Comparison of ENCODE assay signal across 7 mouse cellular contexts in genomic region chr1:168502266-168502665, GRCm38 (mm10).
DNase-seq lines count a peak whose midpoint lies in the region; ATAC-seq lines count a peak whose summit lies in the region.

No protein-coding gene starts in this region.

- H3K36me3 ChIP-seq in heart, embryonic 15.5 days: no peaks in the 10 kb centered on the region
- H3K36me3 ChIP-seq in liver, embryonic 16.5 days (ENCODE audit: control insufficient read depth, insufficient read depth): no peaks in the 10 kb centered on the region
- H3K36me3 ChIP-seq in midbrain, embryonic 16.5 days (ENCODE audit: control insufficient read depth, insufficient read depth, low read length): no peaks in the 10 kb centered on the region
- H3K36me3 ChIP-seq in hindbrain, embryonic 14.5 days (replicated peaks; ENCODE audit: control insufficient read depth, insufficient read depth): no peaks in the 10 kb centered on the region

- H3K4me1 ChIP-seq in heart, embryonic 15.5 days (replicated peaks): peaks cover 16% of the 10 kb centered on the region
- no peaks in the 10 kb centered on the region for H3K4me1 ChIP-seq in liver, embryonic 16.5 days (ENCODE audit: control insufficient read depth, low read depth, low read length)
- H3K4me1 ChIP-seq in midbrain, embryonic 16.5 days (ENCODE audit: control insufficient read depth, insufficient read depth, low read length): peaks cover 3% of the 10 kb centered on the region; the same call in 1 of the 2 replicates
- H3K4me1 ChIP-seq in hindbrain, embryonic 14.5 days (replicated peaks; ENCODE audit: control insufficient read depth, insufficient read depth, low read length): no peaks in the 10 kb centered on the region; the same call in 1 of the 2 replicates

- peak; percentile 86 for DNase-seq in 3T3-L1 (ENCODE audit: low read depth, low spot score)
- DNase-seq in adrenal gland, adult (ENCODE audit: inconsistent age in 2 of 2, low spot score in 1 of 2): peak; percentile 73 to 92
- DNase-seq in T-cell, adult 2 months (ENCODE audit: low spot score): no peak
- no peak for DNase-seq in hindbrain, embryonic 14.5 days (ENCODE audit: low spot score)

- no peak overlapping the region for H3K4me3 ChIP-seq in heart, embryonic 15.5 days
- H3K4me3 ChIP-seq in liver, embryonic 16.5 days (ENCODE audit: low read depth, low read length): no peak overlapping the region
- H3K4me3 ChIP-seq in midbrain, embryonic 16.5 days (ENCODE audit: low read depth, low read length): no peak overlapping the region
- no peak overlapping the region for H3K4me3 ChIP-seq in hindbrain, embryonic 14.5 days (replicated peaks; ENCODE audit: low read length)

- WGBS in heart, embryonic 15.5 days: 28% methylated on average over 7 of the region's 7 CpGs
- WGBS in liver, embryonic 16.5 days (ENCODE audit: insufficient replicate concordance): 50% methylated on average over 7 of the region's 7 CpGs
- 34% methylated on average over 7 of the region's 7 CpGs for WGBS in midbrain, embryonic 16.5 days
- 41% methylated on average over 7 of the region's 7 CpGs for WGBS in hindbrain, embryonic 14.5 days

- ATAC-seq in heart, embryonic 15.5 days (replicated peaks; ENCODE audit: insufficient number of reproducible peaks, insufficient read depth, low FRiP score, low read depth): peak; percentile 43; the same call in 1 of the 2 replicates
- ATAC-seq in liver, embryonic 16.5 days (ENCODE audit: low read depth): peak; percentile 75
- ATAC-seq in midbrain, embryonic 16.5 days: no peak
- ATAC-seq in hindbrain, embryonic 14.5 days (ENCODE audit: low FRiP score): no peak

- H3K27me3 ChIP-seq in heart, embryonic 15.5 days: no peaks in the 10 kb centered on the region
- H3K27me3 ChIP-seq in liver, embryonic 16.5 days (ENCODE audit: control insufficient read depth, insufficient read depth, low read depth, low read length): no peaks in the 10 kb centered on the region
- H3K27me3 ChIP-seq in midbrain, embryonic 16.5 days (ENCODE audit: control insufficient read depth, insufficient read depth, low read depth, low read length): no peaks in the 10 kb centered on the region
- no peaks in the 10 kb centered on the region for H3K27me3 ChIP-seq in hindbrain, embryonic 14.5 days (ENCODE audit: control insufficient read depth, insufficient read depth, low read length)

- peak overlapping the region; percentile 43 for H3K4me2 ChIP-seq in heart, embryonic 15.5 days
- H3K4me2 ChIP-seq in liver, embryonic 16.5 days (ENCODE audit: low read depth, low read length): no peak overlapping the region
- no peak overlapping the region for H3K4me2 ChIP-seq in midbrain, embryonic 16.5 days (ENCODE audit: low read length)
- H3K4me2 ChIP-seq in hindbrain, embryonic 14.5 days (replicated peaks): no peak overlapping the region

- peak overlapping the region; percentile 63 for H3K27ac ChIP-seq in heart, embryonic 15.5 days
- no peak overlapping the region for H3K27ac ChIP-seq in liver, embryonic 16.5 days (ENCODE audit: low read length)
- H3K27ac ChIP-seq in midbrain, embryonic 16.5 days (ENCODE audit: low read length): no peak overlapping the region
- no peak overlapping the region for H3K27ac ChIP-seq in hindbrain, embryonic 14.5 days

- H3K9me3 ChIP-seq in heart, embryonic 15.5 days (replicated peaks): no peaks in the 10 kb centered on the region
- no peaks in the 10 kb centered on the region for H3K9me3 ChIP-seq in liver, embryonic 16.5 days (replicated peaks; ENCODE audit: control insufficient read depth, low read length)
- no peaks in the 10 kb centered on the region for H3K9me3 ChIP-seq in midbrain, embryonic 16.5 days (replicated peaks; ENCODE audit: control insufficient read depth, low read length, poor library complexity, severe bottlenecking)
- no peaks in the 10 kb centered on the region for H3K9me3 ChIP-seq in hindbrain, embryonic 14.5 days (ENCODE audit: control insufficient read depth, low read length)

- H3K9ac ChIP-seq in heart, embryonic 15.5 days: no peak overlapping the region
- no peak overlapping the region for H3K9ac ChIP-seq in liver, embryonic 16.5 days (ENCODE audit: low read depth, low read length)
- no peak overlapping the region for H3K9ac ChIP-seq in midbrain, embryonic 16.5 days (ENCODE audit: low read depth, low read length)
- H3K9ac ChIP-seq in hindbrain, embryonic 14.5 days: no peak overlapping the region

Comparison
In these comparisons a context has a peak if more than half of its experiments do, and no peak if none do; other contexts are left out.
1. DNase-seq: peak in 3T3-L1 (single experiment) and adrenal gland, adult (2 of 2); none in T-cell, adult 2 months (single experiment) and hindbrain, embryonic 14.5 days (single experiment).
2. ATAC-seq: peak in heart, embryonic 15.5 days (single experiment) and liver, embryonic 16.5 days (single experiment); none in midbrain, embryonic 16.5 days (single experiment) and hindbrain, embryonic 14.5 days (single experiment).